Mouse (Mus musculus) lung, postnatal 0 days (tissue): Measurements from ENCODE around the gene Itgb5.

Experiments
- CTCF ChIP-seq: IDR thresholded peaks from 2 replicates; pipeline ENCODE4 v1.5.1; 2016; ENCODE audit warnings: antibody characterized with exemption, mild to moderate bottlenecking
- EP300 ChIP-seq: IDR thresholded peaks from 2 replicates; pipeline ENCODE4 v1.6.1; 2016; ENCODE audit warnings: antibody characterized with exemption, mild to moderate bottlenecking, control low read depth

- TF ChIP-seq EP300 (no peak), CTCF (peak; percentile 30; the same call in 1 of the 2 replicates)
Observed at GRCm38 (mm10) chr16:33927263-33927824, 97.9 kb downstream of the Itgb5 start.
